In the genomic region with DNA sequence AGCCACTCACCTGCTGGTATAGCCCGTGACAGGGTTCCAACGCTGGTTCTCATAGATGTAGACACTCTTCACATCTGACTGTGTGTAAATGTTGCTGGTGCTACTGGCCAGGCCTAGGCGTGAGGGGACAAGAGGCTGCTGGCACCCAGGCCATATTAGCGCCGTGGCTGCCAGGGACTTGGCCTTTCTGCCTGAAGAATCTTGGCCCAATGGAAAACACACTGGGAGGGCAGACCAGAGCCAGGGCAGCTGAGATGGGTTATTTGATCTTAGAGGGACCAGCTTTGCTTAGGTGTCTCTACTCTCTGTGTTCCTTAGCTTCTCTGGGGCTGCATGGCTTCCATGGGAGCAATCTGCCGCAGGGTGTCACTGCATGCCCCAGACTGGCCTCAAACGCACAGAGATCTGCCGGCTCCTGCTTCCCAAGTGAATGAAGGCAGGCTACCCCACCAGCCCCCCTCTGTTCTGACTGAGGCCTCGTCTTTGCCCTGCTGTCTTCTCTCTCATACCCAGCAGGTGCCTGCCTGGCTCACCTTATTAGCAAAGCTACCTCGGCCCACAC, we compare ENCODE assay signal across 22 mouse cellular contexts. TPM values are rescaled to one million over a fixed set of nuclear protein-coding genes. Genes with fewer than 3 reads are reported as not detected.
DNase-seq lines count a peak whose midpoint lies in the region; ATAC-seq and TF ChIP-seq lines count a peak whose summit lies in the region.
"Had no signal": no experiment of that assay in that cellular context is flagged by ENCODE, and none has a peak within 500 bp of the region (broad histone marks: within the 10 kb centered on the region; RNA-seq: fewer than 3 reads in every experiment).

No protein-coding gene starts in this region.

- WGBS in cerebellum, adult 2 months, result 25% methylated on average over 10 of the region's 10 CpGs
- WGBS in kidney, embryonic 16.5 days, result 93% methylated on average over 10 of the region's 10 CpGs

- no peak overlapping the region for H3K4me3 ChIP-seq in cerebellum, adult 2 months (replicated peaks; ENCODE audit: insufficient read depth, low read depth, low read length)
- no peak overlapping the region for H3K4me3 ChIP-seq in gastrocnemius, adult 2 months
- no peak overlapping the region for H3K4me3 ChIP-seq in kidney, embryonic 16.5 days (ENCODE audit: low read length)
- no peak overlapping the region for H3K4me3 ChIP-seq in left cerebral cortex, adult 2 months
- H3K4me3 ChIP-seq: embryonic facial prominence, embryonic 15.5 days; erythroblast, embryonic 14.5 days; forebrain, embryonic 10.5 days; heart, embryonic 15.5 days; hindbrain, embryonic 10.5 days; hindbrain, embryonic 15.5 days had no signal

- peak; percentile 55 to 63 for DNase-seq in cerebellum, adult 2 months
- no peak for DNase-seq in cerebellum, postnatal 4 days (ENCODE audit: low spot score in 2 of 2)
- DNase-seq in cerebellum, postnatal 36 days, result peak; percentile 50
- no peak for DNase-seq in cerebellum, adult 9-10 months
- peak; percentile 86 for DNase-seq in gastrocnemius, adult 2 months
- DNase-seq in gastrocnemius, postnatal 14 days, result peak; percentile 53
- DNase-seq in left cerebral cortex, adult 2 months (ENCODE audit: extremely low spot score in 1 of 2, low spot score in 2 of 2), result no peak
- DNase-seq: adrenal gland, postnatal 10 days; embryo, embryonic 11 days; kidney, adult 2 months had no signal

- no peak for ATAC-seq in kidney, embryonic 16.5 days (ENCODE audit: low FRiP score, low TSS enrichment)
- ATAC-seq: forebrain, embryonic 14.5 days; intestine, embryonic 16.5 days had no signal

- intact Hi-C loops in gastrocnemius, adult 2 months (cut with DNase I), result no loop called here
- intact Hi-C loops in gastrocnemius, postnatal 14 days (cut with DNase I; ENCODE audit: low total_unique reads), result no loop called here
- intact Hi-C loops in left cerebral cortex, adult 2 months (cut with DNase I), result no loop called here

- H3K36me3 ChIP-seq in kidney, embryonic 16.5 days (ENCODE audit: insufficient read depth, low read length), result peaks cover 46% of the 10 kb centered on the region

- H3K9ac ChIP-seq in kidney, embryonic 16.5 days (replicated peaks; ENCODE audit: low read length), result no peak overlapping the region
- H3K9ac ChIP-seq: embryonic facial prominence, embryonic 15.5 days; heart, embryonic 15.5 days; hindbrain, embryonic 15.5 days had no signal

- TF ChIP-seq POLR2A in cerebellum, adult 2 months (IDR thresholded peaks at IDR 0.05; ENCODE audit: borderline replicate concordance, insufficient read depth, low read length), result no peak

- H3K4me1 ChIP-seq in cerebellum, adult 2 months (ENCODE audit: control insufficient read depth, insufficient read depth, low read length), result peaks cover 57% of the 10 kb centered on the region
- no peaks in the 10 kb centered on the region for H3K4me1 ChIP-seq in kidney, embryonic 16.5 days (ENCODE audit: insufficient read depth, low read length)
- H3K4me1 ChIP-seq: heart, embryonic 15.5 days; hindbrain, embryonic 10.5 days; hindbrain, embryonic 15.5 days had no signal

- H3K4me2 ChIP-seq in kidney, embryonic 16.5 days (replicated peaks; ENCODE audit: low read depth, low read length), result no peak overlapping the region
- H3K4me2 ChIP-seq: embryonic facial prominence, embryonic 15.5 days; heart, embryonic 15.5 days; hindbrain, embryonic 15.5 days had no signal

- H3K27ac ChIP-seq in cerebellum, adult 2 months (ENCODE audit: insufficient read depth, low read length), result no peak overlapping the region
- H3K27ac ChIP-seq in gastrocnemius, adult 2 months, result peak overlapping the region; percentile 83
- no peak overlapping the region for H3K27ac ChIP-seq in kidney, embryonic 16.5 days (ENCODE audit: low read length)
- H3K27ac ChIP-seq in left cerebral cortex, adult 2 months, result no peak overlapping the region
- H3K27ac ChIP-seq: embryonic facial prominence, embryonic 15.5 days; forebrain, embryonic 10.5 days; heart, embryonic 15.5 days; hindbrain, embryonic 10.5 days; hindbrain, embryonic 15.5 days; kidney, postnatal 0 days had no signal

- no peaks in the 10 kb centered on the region for H3K27me3 ChIP-seq in cerebellum, adult 2 months (ENCODE audit: control insufficient read depth, insufficient read depth, low read length)
- no peaks in the 10 kb centered on the region for H3K27me3 ChIP-seq in kidney, embryonic 16.5 days (ENCODE audit: insufficient read depth, low read length)
- H3K27me3 ChIP-seq: embryonic facial prominence, embryonic 15.5 days; heart, embryonic 15.5 days; hindbrain, embryonic 15.5 days had no signal

- H3K9me3 ChIP-seq in kidney, embryonic 16.5 days (ENCODE audit: low read length), result peaks cover 9% of the 10 kb centered on the region
- H3K9me3 ChIP-seq: embryonic facial prominence, embryonic 15.5 days; heart, embryonic 15.5 days had no signal

- no peak for TF ChIP-seq CTCF in cerebellum, adult 2 months (IDR thresholded peaks at IDR 0.05; ENCODE audit: borderline replicate concordance, insufficient read depth, low read depth, low read length)
- peak; percentile 15; the same call in 1 of the 2 replicates for TF ChIP-seq CTCF in gastrocnemius, adult 2 months (IDR thresholded peaks at IDR 0.05)
- no peak for TF ChIP-seq CTCF in left cerebral cortex, adult 2 months (IDR thresholded peaks at IDR 0.05)

RNA-seq across cellular contexts. Expression of a gene that starts 13.4 kb away (rescaled TPM):
- polyA plus RNA-seq in cerebellum, adult 2 months (2012; rRNA removed), result 0.14 and 0.15 TPM in 2 replicates
- total RNA-seq in gastrocnemius, adult 2 months (2021), result not detected
- not detected for total RNA-seq in gastrocnemius, postnatal 14 days (2021)
- 0.55 and 0.74 TPM in 2 replicates for polyA plus RNA-seq in kidney, embryonic 16.5 days (2015; fragmentation: Nextera tagmentation; extraction: Ambion mirVana)
- total RNA-seq in left cerebral cortex, adult 2 months (2021), result under 1 TPM; 0.35 to 0.43 TPM
- total RNA-seq: heart, postnatal 25 days had no signal
- polyA plus RNA-seq: C2C12; erythroblast, embryonic 14.5 days had no signal

RNA-seq across cellular contexts. Expression of a gene that starts 19.9 kb away (rescaled TPM):
- polyA plus RNA-seq in cerebellum, adult 2 months (2012; rRNA removed), result 164 and 182 TPM in 2 replicates
- 10 to 100 TPM; 15.4 to 19.1 TPM for total RNA-seq in gastrocnemius, adult 2 months (2021)
- total RNA-seq in gastrocnemius, postnatal 14 days (2021), result 10 to 100 TPM; 13.9 to 17.8 TPM
- polyA plus RNA-seq in kidney, embryonic 16.5 days (2015; fragmentation: Nextera tagmentation; extraction: Ambion mirVana), result 24.3 and 26.0 TPM in 2 replicates
- 100 to 1,000 TPM in 1 of 2 experiments, 10 to 100 TPM in 1; 95.3 to 103 TPM for total RNA-seq in left cerebral cortex, adult 2 months (2021)

RNA-seq across cellular contexts. Expression of a gene that starts 40.8 kb away (rescaled TPM):
- 70.5 and 72.5 TPM in 2 replicates for polyA plus RNA-seq in cerebellum, adult 2 months (2012; rRNA removed)
- total RNA-seq in gastrocnemius, adult 2 months (2021), result 10 to 100 TPM; 36.4 to 45.7 TPM
- total RNA-seq in gastrocnemius, postnatal 14 days (2021), result 10 to 100 TPM; 39.1 to 39.7 TPM
- polyA plus RNA-seq in kidney, embryonic 16.5 days (2015; fragmentation: Nextera tagmentation; extraction: Ambion mirVana), result 112 and 118 TPM in 2 replicates
- 10 to 100 TPM; 65.5 to 72.7 TPM for total RNA-seq in left cerebral cortex, adult 2 months (2021)

Comparison
In these comparisons a context has a peak if more than half of its experiments do, and no peak if none do; other contexts are left out.
1. DNase-seq: peak in cerebellum, adult 2 months (2 of 2), cerebellum, postnatal 36 days (2 of 2), gastrocnemius, adult 2 months (single experiment) and gastrocnemius, postnatal 14 days (single experiment); none in cerebellum, postnatal 4 days (0 of 2), cerebellum, adult 9-10 months (single experiment) and left cerebral cortex, adult 2 months (0 of 2).
2. RNA of a gene that starts 19.9 kb away (total RNA-seq): 95.3 to 103 TPM in left cerebral cortex, adult 2 months; 15.4 to 19.1 TPM in gastrocnemius, adult 2 months and 13.9 to 17.8 TPM in gastrocnemius, postnatal 14 days; every median in the first group is over 4 times any median in the second.